Mouse (Mus musculus) A20 (cell line): ENCODE measurements around the gene Zfp423.
A peak's percentile ranks its signal among the peaks of the same experiment; 100 is the strongest.

Experiments
- DNase-seq: peaks from one replicate; pipeline ENCODE4 v3.0.0-alpha.2; 2011; ENCODE audit warnings: low read depth, low spot score

Gene Zfp423

DNA sequence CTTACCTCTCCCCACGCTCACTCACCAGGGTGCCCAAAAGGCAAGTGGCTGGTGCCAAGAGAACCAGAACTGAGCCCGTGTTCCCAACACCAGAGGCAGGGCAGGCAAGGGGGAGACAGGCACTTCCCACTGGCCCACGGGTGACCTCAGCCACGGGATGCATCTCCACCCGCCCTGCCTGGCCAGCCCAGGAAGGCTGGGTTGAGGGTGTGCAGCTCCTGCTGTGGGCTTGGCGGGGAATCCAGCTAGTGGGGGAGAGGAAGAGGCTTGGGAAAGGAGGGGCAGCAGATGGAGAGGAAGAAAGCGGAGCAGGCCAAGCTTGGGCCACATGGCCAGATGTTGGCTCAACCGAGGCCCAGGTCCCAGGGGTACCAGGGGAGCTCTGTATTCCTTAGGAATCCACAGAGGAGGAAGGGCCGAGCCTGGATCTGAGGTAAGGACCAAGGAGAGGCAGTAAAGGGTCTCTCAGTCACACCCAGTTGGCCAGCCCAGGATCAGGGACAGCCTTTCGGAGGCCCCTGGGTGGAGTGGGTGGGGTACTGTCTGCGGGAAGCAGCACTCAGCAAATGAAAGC is 155.0 kb downstream of the Zfp423 start:
- DNase-seq, result no peak

DNA sequence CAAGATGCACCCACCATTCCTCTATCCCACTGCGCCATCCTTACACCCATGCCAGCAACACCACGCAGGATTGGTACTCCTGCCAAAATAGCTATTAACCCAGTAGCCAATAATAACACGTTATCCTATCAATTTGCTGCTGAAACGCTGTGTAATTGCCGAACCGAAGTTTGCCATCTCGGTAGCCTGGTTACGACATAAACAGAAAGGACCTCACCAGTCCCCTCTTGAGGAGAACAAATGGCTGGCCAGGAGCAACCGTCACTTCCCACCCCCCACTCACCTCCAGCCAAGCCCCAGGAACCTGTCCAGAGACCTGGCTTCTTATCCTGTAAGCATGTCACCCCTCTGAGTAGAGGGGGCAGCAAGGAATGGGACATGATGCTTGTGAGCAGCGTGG is 156.0 kb downstream of the Zfp423 start:
- no peak for DNase-seq

DNA sequence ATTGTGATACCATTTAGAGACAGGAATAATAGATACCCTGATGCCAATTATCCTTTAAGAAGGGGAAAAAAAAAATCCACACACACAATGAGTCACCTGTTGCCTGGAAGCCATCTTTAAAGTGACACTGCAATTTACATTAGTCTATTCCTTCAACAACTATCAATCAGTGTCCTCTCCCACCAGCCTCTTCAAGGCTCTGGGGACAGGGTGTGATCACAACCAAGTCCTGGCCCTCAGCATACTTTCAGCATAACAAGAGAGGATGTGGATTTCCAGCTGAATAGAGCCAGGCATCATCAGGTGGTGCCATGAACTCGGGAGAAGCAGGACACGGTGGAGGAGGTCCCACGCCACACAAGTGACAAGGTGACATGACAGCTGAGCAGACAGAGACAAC is 156.8 kb downstream of the Zfp423 start:
- DNase-seq, result no peak

DNA sequence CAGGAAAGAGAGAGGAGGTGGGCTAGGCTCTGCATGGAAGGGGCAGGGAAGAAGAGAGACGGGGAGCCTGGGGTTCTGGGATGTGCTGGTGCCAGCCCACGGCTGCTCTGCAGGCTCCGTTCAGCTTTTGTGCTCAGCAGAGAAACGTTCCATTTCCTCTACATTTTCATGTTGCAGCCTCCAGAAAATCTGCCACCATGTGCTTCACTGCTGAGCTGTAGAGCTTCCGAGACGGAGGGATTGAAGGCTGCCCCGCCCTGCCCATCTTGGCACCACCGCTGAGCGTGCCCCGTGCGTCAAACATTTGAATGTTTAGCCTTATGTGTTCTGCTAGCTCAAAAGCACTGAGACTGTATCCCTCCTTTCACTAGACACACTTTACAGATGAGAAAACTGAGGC is 159.3 kb downstream of the Zfp423 start:
- no peak for DNase-seq

DNA sequence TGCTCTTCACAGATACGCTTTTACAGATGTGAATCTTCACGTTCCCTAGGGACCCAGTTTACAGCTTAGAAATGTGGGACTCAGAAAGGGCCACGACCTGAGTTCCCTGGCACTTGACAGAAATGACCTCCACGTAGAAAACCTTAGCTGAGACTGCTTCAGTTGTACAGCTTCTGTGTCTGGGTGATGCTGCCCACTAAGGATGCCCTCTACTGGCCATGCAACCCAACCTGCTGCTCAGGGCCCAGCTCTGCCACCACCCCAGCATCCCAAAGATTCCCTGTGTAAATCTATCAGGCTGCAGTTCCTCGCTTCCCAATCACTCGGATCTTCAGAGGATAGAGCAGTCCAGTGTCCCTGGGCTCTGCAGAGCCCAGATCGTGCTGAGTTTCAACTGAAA is 163.2 kb downstream of the Zfp423 start:
- peak; percentile 20 for DNase-seq

DNA sequence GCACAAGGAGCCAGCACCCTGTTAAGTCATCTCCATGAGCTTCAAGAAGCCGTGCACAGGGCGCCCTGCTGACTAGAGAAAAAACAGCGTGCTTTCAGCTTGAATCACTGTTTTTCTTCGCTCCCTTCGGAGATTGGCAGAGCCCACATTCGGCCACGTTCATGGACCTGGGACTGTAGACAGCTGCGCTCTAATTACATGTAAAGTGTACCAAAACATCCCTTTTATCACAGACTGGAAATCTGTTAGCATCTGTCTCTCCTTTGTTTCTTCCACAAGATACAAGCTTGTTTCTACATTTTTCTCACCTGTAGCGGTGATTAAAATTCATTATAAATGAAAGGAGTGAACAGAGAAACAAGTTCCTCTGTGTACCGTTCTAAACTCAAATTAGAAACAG is 164.8 kb downstream of the Zfp423 start:
- no peak for DNase-seq

DNA sequence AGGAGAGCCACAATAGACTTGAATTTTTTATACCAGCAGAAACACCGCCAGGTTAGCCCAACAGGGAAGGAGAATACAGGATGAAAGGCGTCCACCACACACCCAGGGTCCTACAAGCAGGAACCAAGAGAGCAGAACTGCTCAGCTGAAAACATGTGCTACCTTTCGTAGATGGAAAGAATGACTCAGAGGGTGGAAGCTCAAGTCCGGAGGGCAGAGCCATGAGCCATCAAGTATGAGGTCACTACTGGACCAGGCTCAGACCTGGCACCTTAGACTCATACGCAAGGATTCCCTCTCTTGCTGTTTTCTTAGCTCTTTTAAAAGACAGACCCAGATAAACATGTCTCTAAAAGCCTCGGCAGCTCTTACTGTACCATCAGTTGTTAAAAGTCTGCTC is 168.3 kb downstream of the Zfp423 start:
- DNase-seq, result no peak

DNA sequence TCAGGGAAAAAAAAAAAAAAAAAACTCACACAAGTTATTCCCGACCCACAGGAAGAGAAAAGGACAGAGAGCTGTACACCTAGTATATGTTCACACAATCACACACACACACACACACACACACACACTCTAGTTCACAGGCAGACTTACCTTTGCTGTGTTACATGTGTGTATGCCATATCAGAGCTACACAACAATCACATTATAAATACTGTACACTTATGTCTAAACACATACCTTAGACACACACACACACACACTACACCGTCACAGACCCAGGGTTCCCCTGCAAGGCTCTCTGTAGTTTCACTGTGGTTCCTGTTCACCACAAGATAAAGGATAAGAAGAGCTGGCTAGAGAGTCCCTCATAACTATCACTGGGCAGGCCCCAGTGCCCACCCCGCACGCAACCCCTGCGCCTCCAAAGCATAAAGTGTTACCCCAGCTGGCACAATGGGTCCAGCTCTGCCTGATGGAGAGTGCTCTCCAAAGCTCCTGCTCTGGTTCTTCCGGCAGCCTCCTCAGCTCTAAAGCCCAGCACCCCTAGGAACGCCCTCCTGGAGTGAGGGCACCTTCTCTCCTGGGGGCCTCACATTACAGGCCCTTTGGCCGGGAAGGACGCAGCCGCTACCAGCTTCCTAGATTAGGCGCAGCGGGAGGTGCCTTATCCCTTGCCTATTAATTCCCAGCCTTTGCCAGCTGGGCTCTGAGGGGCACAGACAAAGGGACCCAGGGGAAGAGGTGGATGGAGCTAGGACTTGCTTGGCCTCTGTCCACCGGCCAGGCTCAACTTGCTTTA is 174.6 kb downstream of the Zfp423 start:
- DNase-seq, result no peak

DNA sequence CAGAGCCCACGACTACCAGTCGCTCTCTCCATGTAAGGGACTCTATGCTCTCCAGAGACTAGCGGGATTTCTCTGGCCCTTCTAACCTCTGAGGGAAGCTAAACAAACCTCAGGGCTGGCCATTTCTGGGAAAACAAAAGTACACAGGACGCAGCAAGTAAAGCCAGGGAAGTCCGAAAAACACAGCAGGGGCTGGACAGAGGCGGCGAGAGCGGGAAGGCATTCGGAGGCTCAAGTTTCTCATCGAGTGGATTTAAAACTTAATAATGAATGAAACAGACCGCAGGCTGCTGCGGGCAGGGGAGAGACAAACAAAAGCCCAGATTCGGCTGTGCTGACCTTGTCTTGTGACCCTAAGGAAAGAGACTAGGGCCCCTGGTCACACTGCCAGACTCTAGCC is 175.2 kb downstream of the Zfp423 start:
- no peak for DNase-seq

DNA sequence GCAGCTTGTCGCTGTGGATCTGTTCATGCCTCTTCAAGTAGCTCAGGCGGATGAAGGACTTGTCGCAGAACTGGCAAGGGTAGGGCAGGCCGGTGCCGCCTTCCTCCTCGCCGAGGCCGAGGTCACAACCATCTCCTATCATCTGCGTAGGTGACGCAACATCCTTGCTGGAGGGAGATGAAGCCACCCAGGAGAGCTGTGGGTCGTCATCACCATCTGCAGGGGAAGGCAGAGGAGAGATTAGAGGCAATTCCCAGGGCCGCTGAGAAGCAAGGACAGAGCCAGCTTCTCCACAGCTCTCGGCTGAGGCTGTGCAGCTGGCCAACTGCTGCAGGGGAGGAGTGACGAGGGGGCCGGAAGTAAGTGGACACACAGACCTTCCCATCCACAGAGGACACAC is 176.2 kb downstream of the Zfp423 start:
- no peak for DNase-seq

DNA sequence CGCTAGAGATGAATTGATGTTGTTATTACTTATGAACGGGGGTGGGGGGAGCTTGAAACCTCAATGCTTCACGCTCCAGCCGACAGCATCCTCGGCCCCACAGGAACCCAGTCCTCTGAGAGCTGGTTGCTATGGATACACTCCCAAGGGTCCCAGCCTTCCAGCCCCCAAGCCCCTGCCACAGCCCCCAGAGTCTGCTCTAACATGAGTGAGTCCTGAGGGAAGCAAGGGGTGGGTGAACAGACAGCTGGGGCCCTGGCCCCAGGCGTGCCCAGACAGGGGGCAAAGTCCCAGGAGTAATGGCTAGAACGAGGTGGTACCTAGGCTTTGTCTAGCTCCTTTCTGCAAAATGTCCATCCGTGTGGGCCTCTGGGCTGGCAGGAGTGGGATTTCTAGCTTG is 181.8 kb downstream of the Zfp423 start:
- no peak for DNase-seq

DNA sequence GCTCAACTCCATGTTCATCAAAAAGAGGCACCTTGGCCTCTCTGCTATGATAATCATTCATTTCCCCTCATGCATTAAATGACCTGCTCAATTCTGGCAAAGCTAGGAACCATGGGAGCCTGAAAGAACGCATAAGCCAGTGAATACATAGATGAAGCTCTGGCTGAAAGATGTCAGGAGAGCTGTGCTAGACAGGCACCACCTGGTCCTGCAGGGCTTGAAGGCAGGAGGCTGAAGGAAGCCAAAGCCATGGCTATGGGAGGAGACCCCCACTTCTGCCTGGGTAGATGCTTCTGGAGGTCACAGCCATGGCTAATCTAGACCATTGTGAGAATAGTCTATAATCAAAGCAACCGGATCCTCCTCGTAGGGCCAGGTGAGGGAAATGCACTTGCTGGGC is 183.5 kb downstream of the Zfp423 start:
- no peak for DNase-seq

DNA sequence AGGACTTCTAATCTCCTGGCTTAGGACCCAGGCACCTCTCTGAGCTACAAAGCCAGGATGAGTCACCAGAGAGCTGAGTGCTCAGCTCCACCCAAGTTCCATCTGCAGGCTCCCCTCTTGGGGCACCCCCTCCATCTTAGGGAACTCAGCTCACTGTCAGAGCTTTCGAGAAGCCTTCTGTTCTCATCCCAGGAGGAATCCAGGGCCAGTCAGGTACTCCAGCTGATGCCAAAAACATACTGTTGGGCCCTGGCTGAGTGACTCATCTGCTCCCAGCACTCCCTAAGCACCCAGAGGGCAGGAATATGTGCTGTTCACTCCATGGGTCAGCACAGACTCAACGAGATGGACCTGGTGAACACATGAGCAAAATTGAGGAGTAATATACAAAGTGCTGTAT is 184.4 kb downstream of the Zfp423 start:
- no peak for DNase-seq

DNA sequence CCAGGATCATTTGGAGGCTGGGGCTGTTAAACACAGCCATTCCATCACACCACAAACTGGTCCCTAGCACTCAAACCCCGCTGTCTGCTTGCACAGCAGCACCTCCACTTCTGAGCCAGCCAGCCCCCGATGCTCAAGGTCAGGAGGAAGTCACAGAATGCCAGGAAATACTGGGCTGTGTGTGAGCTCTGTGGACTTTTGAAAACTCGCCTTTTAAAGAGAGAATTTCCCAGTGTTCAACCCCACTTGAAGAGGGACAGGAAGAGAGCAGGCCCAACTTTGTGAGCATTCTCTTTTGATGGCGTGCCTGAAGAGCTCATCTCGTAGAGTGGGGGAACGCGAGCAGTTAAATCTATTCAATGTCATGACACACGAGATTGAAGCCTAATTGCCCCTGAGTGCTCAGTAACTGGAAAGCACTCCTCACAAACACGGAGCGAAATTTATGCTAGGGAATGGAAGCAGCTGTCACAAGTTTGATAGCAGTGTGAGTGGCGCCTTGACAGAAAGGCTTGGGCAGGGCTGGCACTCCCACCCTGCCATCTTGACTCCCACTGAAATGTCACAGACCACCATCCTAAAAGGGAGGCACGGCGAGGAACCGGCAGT is 186.4 kb downstream of the Zfp423 start:
- DNase-seq, result no peak

DNA sequence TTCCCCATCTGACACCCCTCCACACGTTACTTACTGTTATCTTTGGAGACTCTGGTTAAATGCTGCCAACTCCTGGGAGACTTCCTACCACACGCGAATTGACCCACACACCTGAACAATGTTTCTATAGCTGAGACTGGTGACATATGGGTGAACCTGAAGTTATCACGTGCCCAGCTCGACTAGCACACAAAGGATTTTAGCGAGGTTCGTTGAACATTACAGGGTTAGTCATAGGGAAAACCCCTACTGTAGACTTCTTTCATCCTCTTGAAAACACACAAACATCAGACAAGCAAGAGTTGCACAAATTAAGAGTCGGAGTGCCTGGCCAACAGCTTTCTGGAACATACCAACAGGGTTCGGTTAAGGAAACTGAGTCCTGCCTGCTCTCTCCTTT is 191.5 kb downstream of the Zfp423 start:
- DNase-seq, result no peak

DNA sequence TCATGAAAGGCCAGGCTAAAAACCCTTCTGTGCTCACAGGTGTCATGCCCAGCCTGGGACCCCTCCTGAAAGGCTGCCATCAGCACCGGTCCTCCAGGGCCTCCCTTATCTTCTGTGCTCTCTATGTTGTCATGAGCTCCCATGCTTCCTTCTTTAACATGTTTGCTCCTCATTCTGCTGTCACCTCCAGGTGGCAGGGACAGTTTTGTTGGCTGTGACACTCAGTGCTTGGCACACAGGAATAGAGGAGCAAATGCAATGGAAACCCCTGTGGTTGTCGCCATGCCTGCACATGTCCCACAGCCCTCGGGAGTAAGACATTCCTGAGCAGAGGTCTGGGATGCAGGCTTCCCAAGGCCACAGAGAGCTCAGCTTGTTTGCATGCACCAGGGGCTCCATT is 194.1 kb downstream of the Zfp423 start:
- DNase-seq, result no peak

DNA sequence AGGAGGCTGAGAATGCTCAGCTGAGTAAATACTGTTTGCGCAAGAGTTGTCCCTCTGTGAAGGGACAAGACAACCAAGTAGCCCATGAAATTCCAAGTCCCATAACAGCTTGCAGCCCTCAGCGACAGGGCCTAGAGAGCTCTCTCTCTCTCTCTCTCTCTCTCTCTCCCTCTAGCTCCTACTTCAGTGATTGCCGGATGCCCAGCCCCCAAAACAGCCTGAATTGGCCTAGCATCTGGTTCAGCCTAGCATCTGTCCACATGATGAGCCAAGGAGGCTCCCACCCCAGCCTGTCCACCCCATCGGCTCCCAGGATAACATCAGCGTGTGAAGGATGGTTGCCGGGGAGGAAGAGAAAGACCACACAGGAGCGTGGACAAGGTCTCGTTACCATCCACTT is 200.6 kb downstream of the Zfp423 start:
- no peak for DNase-seq

DNA sequence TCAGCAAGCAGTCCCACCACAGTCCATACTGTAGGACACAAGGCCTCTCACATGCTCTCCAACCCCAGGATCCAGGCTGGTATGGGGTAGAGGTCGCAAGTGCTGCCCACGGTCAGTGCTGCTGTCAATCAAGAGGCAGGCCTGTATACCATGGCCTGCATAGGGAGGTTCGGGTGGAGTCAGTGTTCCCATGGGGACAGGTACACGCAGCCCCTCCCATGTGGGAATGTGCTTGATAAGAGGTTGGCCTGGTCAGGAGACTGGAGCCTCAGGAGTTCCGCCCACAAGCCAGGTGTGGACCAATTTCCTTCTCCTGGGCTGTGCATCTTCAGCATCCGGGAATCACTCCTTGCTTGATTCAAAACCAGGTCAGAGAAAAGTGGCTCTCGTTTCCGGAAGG is 204.5 kb downstream of the Zfp423 start:
- no peak for DNase-seq

DNA sequence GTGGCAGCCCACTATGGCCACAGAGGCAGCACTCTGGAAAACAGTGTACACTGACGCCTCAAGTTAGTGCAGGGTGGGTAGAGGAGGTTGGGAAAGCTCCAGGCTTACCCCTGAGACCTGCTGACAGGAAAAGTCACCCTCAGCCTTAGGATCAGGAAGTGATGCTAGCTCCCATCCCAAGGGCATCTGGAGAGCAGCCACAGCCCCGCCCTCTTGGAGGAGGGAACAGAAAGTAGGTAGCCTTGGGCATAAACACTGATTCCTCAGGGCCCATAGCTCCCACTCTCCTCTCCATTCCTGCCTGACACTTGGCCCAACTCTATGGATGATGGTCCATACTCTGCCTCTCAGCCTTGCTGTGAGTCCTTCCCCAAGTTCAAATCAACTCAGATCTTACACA is 205.8 kb downstream of the Zfp423 start:
- no peak for DNase-seq

DNA sequence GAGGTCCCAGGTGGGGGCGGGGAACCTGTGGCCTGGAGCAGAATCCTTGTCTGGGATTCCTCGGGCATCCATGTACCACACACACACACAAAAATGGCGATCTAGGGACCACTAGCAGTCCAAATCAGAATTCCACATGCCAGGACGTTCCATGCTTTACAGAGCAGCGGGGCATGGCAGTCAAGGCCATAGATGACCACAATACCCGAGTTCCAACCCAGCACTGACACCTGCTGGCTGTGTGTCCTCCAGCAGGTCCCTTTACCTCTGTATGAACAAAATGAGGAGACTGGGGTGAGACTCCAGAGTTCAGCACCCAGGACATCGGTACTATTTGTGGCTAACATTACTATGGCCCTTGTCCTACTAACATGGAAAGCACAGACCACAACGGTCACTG is 206.2 kb downstream of the Zfp423 start:
- DNase-seq, result peak; percentile 30

DNA sequence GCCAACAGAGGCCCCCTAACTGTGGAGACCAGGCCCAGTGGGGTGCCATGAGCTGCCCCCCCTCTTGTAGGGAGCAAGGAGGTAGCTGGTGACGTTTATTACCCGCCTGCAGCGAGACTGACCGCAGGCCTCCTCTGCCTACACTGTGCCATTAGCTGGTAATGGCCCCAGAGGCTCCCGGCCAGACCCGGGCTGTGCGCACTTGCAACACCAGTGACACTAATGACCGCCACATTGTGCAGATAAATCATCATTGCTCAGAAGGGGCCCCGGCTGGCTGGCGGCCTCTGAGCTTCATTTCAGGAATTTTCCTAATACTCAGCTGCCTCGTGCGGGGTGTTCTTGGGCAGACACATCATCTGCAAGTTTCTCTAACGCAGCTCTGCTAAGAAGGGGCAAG is 206.7 kb downstream of the Zfp423 start:
- DNase-seq, result no peak

DNA sequence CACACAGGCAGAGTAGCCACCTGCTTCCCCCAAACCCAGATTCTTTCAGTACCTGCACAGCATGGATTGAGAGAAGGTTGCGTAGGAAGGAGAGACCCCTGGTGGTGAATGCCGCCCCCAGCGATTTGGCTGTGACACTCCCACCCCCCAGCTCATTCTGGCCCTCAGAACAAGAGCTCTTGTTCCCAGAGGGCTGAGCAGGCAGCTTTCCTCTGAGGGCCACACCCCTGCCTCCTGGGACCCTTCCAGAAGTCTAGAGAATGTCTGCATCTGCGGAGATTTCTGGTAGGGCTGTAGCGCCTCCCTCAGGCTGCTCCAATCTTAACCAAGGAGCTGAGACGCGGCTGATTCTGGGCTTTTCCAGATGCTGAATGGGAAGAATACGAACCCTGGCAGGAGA is 211.8 kb downstream of the Zfp423 start:
- peak; percentile 32 for DNase-seq

DNA sequence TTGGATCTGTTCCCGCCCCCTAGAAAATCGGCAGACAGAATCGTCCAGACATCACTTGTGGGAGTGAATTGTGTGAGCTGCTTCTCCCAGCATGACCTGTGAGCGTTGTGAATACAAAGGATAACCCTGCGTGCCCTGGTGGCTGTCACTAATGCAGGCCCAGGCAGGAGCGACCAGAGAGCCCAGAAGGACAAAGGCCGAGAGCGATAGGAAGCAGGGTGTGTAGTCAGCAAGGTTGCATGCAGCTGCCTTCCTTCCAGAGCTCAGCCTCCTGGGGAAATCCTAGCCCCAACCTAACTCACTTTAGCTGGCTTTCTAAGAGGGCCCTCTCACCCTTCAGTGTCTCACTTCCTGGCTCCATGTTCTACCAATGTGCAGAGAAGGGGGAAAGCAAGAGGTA is 212.3 kb downstream of the Zfp423 start:
- no peak for DNase-seq
